Mouse (Mus musculus) CH12.LX (cell line): ENCODE results near the gene Olfr1218. TPM values are rescaled to one million over a fixed set of nuclear protein-coding genes. Genes with fewer than 3 reads are reported as not detected.

ENCODE experiments used
- DNase-seq: peaks from one replicate; pipeline ENCODE4 v3.0.0-alpha.2; 2013; ENCODE audit errors: extremely low read depth
- H3K27ac ChIP-seq: 2 replicates; pipeline ENCODE4 v1.5.1; 2012; ENCODE audit warnings: low read depth, mild to moderate bottlenecking, control low read depth, moderate library complexity; ENCODE audit not compliant: insufficient read depth
- H3K27me3 ChIP-seq: replicated peaks from 2 replicates; pipeline ENCODE3; 2012; ENCODE audit warnings: inconsistent platforms
- H3K36me3 ChIP-seq, 2 experiments: replicated peaks in 1 of 2; 2 replicates each; pipeline versions ENCODE3 to v1.6.1; 2012; ENCODE audit warnings: inconsistent platforms in 1 of 2, low read length in 1 of 2, mild to moderate bottlenecking in 1 of 2, mixed read lengths in 1 of 2, moderate library complexity in 1 of 2; ENCODE audit not compliant: control insufficient read depth in 1 of 2, insufficient read depth in 1 of 2
- H3K4me1 ChIP-seq, 2 experiments: 2 replicates each; pipeline ENCODE4 v1.6.1; 2012; ENCODE audit warnings: inconsistent platforms in 1 of 2, moderate library complexity in 1 of 2; ENCODE audit not compliant: insufficient read depth in 2 of 2, control insufficient read depth in 1 of 2
- H3K4me2 ChIP-seq: 2 replicates; pipeline ENCODE4 v1.6.1; 2012; ENCODE audit warnings: low read depth, mild to moderate bottlenecking, control low read depth; ENCODE audit not compliant: poor library complexity, insufficient read depth, severe bottlenecking
- H3K4me3 ChIP-seq, 3 experiments: fragments of 150-350 bp in 1 of 3; sonication (generic) in 1 of 3; replicated peaks in 1 of 3; 2 replicates each; pipeline versions ENCODE3 to v1.5.1; 2011 to 2012; ENCODE audit warnings: low read depth in 2 of 3, low read length in 2 of 3, mild to moderate bottlenecking in 2 of 3, moderate library complexity in 2 of 3, control low read depth in 1 of 3, improper control_type of control experiment in 1 of 3, inconsistent platforms in 1 of 3, mixed read lengths in 1 of 3; ENCODE audit not compliant: poor library complexity in 1 of 3
- H3K79me2 ChIP-seq: replicated peaks from 2 replicates; pipeline ENCODE4 v1.6.1; 2012; ENCODE audit warnings: mild to moderate bottlenecking, moderate library complexity; ENCODE audit not compliant: control insufficient read depth, poor library complexity, insufficient read depth, severe bottlenecking; ENCODE audit errors: extremely low read depth
- H3K9ac ChIP-seq: 2 replicates; pipeline ENCODE4 v1.6.1; 2012; ENCODE audit warnings: low read depth, mild to moderate bottlenecking, control low read depth, moderate library complexity; ENCODE audit not compliant: insufficient read depth
- H3K9me3 ChIP-seq: replicated peaks from 2 replicates; pipeline ENCODE3; 2012; ENCODE audit warnings: low read length, inconsistent platforms, mixed read lengths
- BHLHE40 ChIP-seq: IDR thresholded peaks from 2 replicates; pipeline ENCODE4 v1.6.1; 2011; ENCODE audit warnings: mild to moderate bottlenecking, low read depth, low read length, improper control_type of control experiment
- CHD2 ChIP-seq: IDR thresholded peaks from 2 replicates; pipeline ENCODE4 v1.6.1; 2011; ENCODE audit warnings: low read length, improper control_type of control experiment
- CTCF ChIP-seq, 2 experiments: IDR thresholded peaks in 1 of 2; conservative IDR thresholded peaks in 1 of 2; 2 replicates each; pipeline ENCODE4 v1.5.1; 2011 to 2012; ENCODE audit warnings: low read depth in 2 of 2, low read length in 2 of 2, improper control_type of control experiment in 1 of 2, inconsistent platforms in 1 of 2, mild to moderate bottlenecking in 1 of 2, moderate library complexity in 1 of 2
- ETS1 ChIP-seq: conservative IDR thresholded peaks from 2 replicates; pipeline ENCODE4 v1.6.1; 2012; ENCODE audit warnings: low read depth, mild to moderate bottlenecking, inconsistent platforms, low read length, improper control_type of control experiment, moderate library complexity
- IRF4 ChIP-seq: IDR thresholded peaks from 2 replicates; pipeline ENCODE4 v1.6.1; 2014; ENCODE audit warnings: low read depth, mild to moderate bottlenecking, inconsistent platforms, low read length, improper control_type of control experiment
- JUN ChIP-seq: IDR thresholded peaks from 2 replicates; pipeline ENCODE4 v1.6.1; 2011; ENCODE audit warnings: low read depth, mild to moderate bottlenecking, low read length, improper control_type of control experiment, moderate library complexity; ENCODE audit not compliant: insufficient read depth
- KAT2A ChIP-seq: IDR thresholded peaks from 2 replicates; pipeline ENCODE4 v1.6.1; 2012; ENCODE audit warnings: low read length, improper control_type of control experiment, inconsistent platforms; ENCODE audit not compliant: insufficient replicate concordance
- MXI1 ChIP-seq: IDR thresholded peaks from 2 replicates; pipeline ENCODE4 v1.6.1; 2011; ENCODE audit warnings: mild to moderate bottlenecking, low read depth, low read length, improper control_type of control experiment
- NELFE ChIP-seq: IDR thresholded peaks from 2 replicates; pipeline ENCODE4 v1.6.1; 2011; ENCODE audit warnings: low read depth, low read length, improper control_type of control experiment
- NRF1 ChIP-seq: IDR thresholded peaks from 2 replicates; pipeline ENCODE4 v1.6.1; 2014; ENCODE audit warnings: low read depth, mild to moderate bottlenecking, inconsistent platforms, low read length, improper control_type of control experiment, moderate library complexity
- PAX5 ChIP-seq: IDR thresholded peaks from 2 replicates; pipeline ENCODE4 v1.6.1; 2012; ENCODE audit warnings: low read length, inconsistent platforms, mixed read lengths
- POLR2A ChIP-seq: IDR thresholded peaks from 2 replicates; pipeline ENCODE4 v1.6.1; 2011; ENCODE audit warnings: low read depth, mild to moderate bottlenecking, improper control_type of control experiment, low read length
- POLR2AphosphoS2 ChIP-seq: IDR thresholded peaks from 2 replicates; pipeline ENCODE4 v1.6.1; 2011; ENCODE audit warnings: low read depth, low read length, improper control_type of control experiment
- RAD21 ChIP-seq: IDR thresholded peaks from 2 replicates; pipeline ENCODE4 v1.6.1; 2011; ENCODE audit warnings: low read depth, mild to moderate bottlenecking, low read length, improper control_type of control experiment, moderate library complexity
- SIN3A ChIP-seq: IDR thresholded peaks from 2 replicates; pipeline ENCODE4 v1.6.1; 2012; ENCODE audit warnings: low read length, improper control_type of control experiment, inconsistent platforms
- SMC3 ChIP-seq: IDR thresholded peaks from 2 replicates; pipeline ENCODE4 v1.6.1; 2011; ENCODE audit warnings: low read depth, low read length, improper control_type of control experiment
- TBP ChIP-seq: conservative IDR thresholded peaks from 2 replicates; pipeline ENCODE4 v1.6.1; 2011; ENCODE audit warnings: low read depth, low read length, improper control_type of control experiment
- TCF12 ChIP-seq: IDR thresholded peaks from 2 replicates; pipeline ENCODE4 v1.6.1; 2014; ENCODE audit warnings: low read depth, mild to moderate bottlenecking, inconsistent platforms, low read length, improper control_type of control experiment
- UBTF ChIP-seq: IDR thresholded peaks from 2 replicates; pipeline ENCODE4 v1.6.1; 2012; ENCODE audit warnings: low read depth, mild to moderate bottlenecking, inconsistent platforms, low read length, improper control_type of control experiment, moderate library complexity
- USF2 ChIP-seq: conservative IDR thresholded peaks from 2 replicates; pipeline ENCODE4 v1.6.1; 2011; ENCODE audit warnings: low read depth, low read length, improper control_type of control experiment
- ZC3H11A ChIP-seq: IDR thresholded peaks from 2 replicates; pipeline ENCODE4 v1.6.1; 2012; ENCODE audit warnings: low read depth, mild to moderate bottlenecking, inconsistent platforms, low read length, improper control_type of control experiment
- ZKSCAN1 ChIP-seq: IDR thresholded peaks from 2 replicates; pipeline ENCODE4 v1.6.1; 2012; ENCODE audit warnings: low read depth, inconsistent platforms, low read length, improper control_type of control experiment, borderline replicate concordance
- ZNF384 ChIP-seq: IDR thresholded peaks from 2 replicates; pipeline ENCODE4 v1.6.1; 2012; ENCODE audit warnings: low read depth, low read length, improper control_type of control experiment, inconsistent platforms
- dilution Hi-C: fragments of 300-500 bp; cut with MboI; formaldehyde crosslinking; loops from 2 replicates; pipeline ENCODE4 v1.14.3; 2020; ENCODE audit warnings: low sequenced_read_pairs; ENCODE audit not compliant: extremely low pct_unique_long_range_greater_than_20kb, extremely low pct_ligation_motif_present
- in situ Hi-C: fragments of 300-500 bp; cut with MboI; formaldehyde crosslinking; loops from 3 replicates; pipeline ENCODE4 v1.14.3; 2019; ENCODE audit warnings: low sequenced_read_pairs, low pct_ligation_motif_present, low pct_unique_long_range_greater_than_20kb, mixed read lengths
- polyA plus RNA-seq: library from polyadenylated mRNA; unstranded; fragments of >175 nt; gene quantifications from 2 replicates; pipeline ENCODE4 v1.2.1, GENCODE M21; 2012; ENCODE audit warnings: low read depth; ENCODE audit not compliant: insufficient read length
- total RNA-seq, 2 experiments: library from RNA; depleted of rRNA; stranded (reverse); fragments of 300-350 nt in 1 of 2; fragments of >200 nt in 1 of 2; gene quantifications; 2 replicates each; pipeline ENCODE4 v1.2.3; 2012 to 2014

The Olfr1218 gene
- total and polyA plus RNA-seq, 3 experiments = not detected

GRCm38 (mm10) chr2:89018240-89018639 lies 42.7 kb downstream of the Olfr1218 start, which contains the start of gene Olfr1216:
TSS of gene Olfr1216 (minus strand) at chr2:89018340.
- no peaks in the 10 kb centered on the region for H3K79me2 ChIP-seq
- no peak for TF ChIP-seq ETS1
- TF ChIP-seq USF2 = no peak
- TF ChIP-seq RAD21 = no peak
- TF ChIP-seq UBTF = no peak
- TF ChIP-seq MXI1 = no peak
- no peak for TF ChIP-seq JUN
- no peak for TF ChIP-seq IRF4
- TF ChIP-seq KAT2A = no peak
- no peak for TF ChIP-seq BHLHE40
- no peak for TF ChIP-seq POLR2AphosphoS2
- no peak for TF ChIP-seq ZC3H11A
- TF ChIP-seq NELFE = no peak
- no peak for TF ChIP-seq CHD2
- no peak for TF ChIP-seq TCF12
- TF ChIP-seq NRF1 = no peak
- TF ChIP-seq ZNF384 = no peak
- no peak for TF ChIP-seq SMC3
- TF ChIP-seq POLR2A = no peak
- in situ Hi-C loops = no loop called here
- H3K4me1 ChIP-seq = no peaks in the 10 kb centered on the region
- no peak within 1 kb of the TSS for H3K4me2 ChIP-seq
- dilution Hi-C loops = no loop called here
- no peak for DNase-seq
- no peak within 1 kb of the TSS for H3K9ac ChIP-seq
- no peaks in the 10 kb centered on the region for H3K36me3 ChIP-seq
- H3K27ac ChIP-seq = no peak within 1 kb of the TSS
- H3K9me3 ChIP-seq = peaks cover 10% of the 10 kb centered on the region
- no peaks in the 10 kb centered on the region for H3K27me3 ChIP-seq
- H3K4me3 ChIP-seq = no peak within 1 kb of the TSS

- Histone ChIP-seq H3K9me3 (peaks cover 10% of the 10 kb centered on the region), H3K27ac (no peak within 1 kb of the TSS), H3K36me3 (no peaks in the 10 kb centered on the region), H3K4me2 (no peak within 1 kb of the TSS), H3K27me3 (no peaks in the 10 kb centered on the region), H3K79me2 (no peaks in the 10 kb centered on the region), H3K4me1 (no peaks in the 10 kb centered on the region), H3K4me3 (no peak within 1 kb of the TSS), H3K9ac (no peak within 1 kb of the TSS)
- TF ChIP-seq NRF1 (no peak), SIN3A (no peak), PAX5 (no peak), CHD2 (no peak), ZKSCAN1 (no peak), CTCF (conservative IDR thresholded peaks at IDR 0.05 in 1 of 2, IDR thresholded peaks at IDR 0.05 in 1 of 2; ENCODE audit: low read depth in 2 of 2, low read length in 2 of 2) (no peak), TBP (no peak), TCF12 (no peak), POLR2A (no peak), ZC3H11A (no peak)
- DNase-seq = no peak
- in situ Hi-C loops (no loop called here), dilution Hi-C loops (no loop called here)
These were observed 54.1 kb downstream of the Olfr1218 start, which contains the start of gene Olfr1215 for GRCm38 (mm10) chr2:89006873-89007272. TSS of gene Olfr1215 (minus strand) at chr2:89006973.

Other genes starting within 250 kb of the Olfr1218 start
Only the 20 nearest of the 25 such genes appear.
- gene Olfr1204, start 211.9 kb downstream of the Olfr1218 start, total RNA-seq (2012; rRNA removed) = not detected in 2 replicates
- not detected in 2 replicates for gene Olfr1204, start 211.9 kb downstream of the Olfr1218 start, total RNA-seq (2014; rRNA removed)
- gene Olfr1204, start 211.9 kb downstream of the Olfr1218 start, polyA plus RNA-seq = not detected in 2 replicates
- not detected in 2 replicates for gene Olfr1206, start 198.0 kb downstream of the Olfr1218 start, total RNA-seq (2012; rRNA removed)
- not detected in 2 replicates for gene Olfr1206, start 198.0 kb downstream of the Olfr1218 start, total RNA-seq (2014; rRNA removed)
- not detected in 2 replicates for gene Olfr1206, start 198.0 kb downstream of the Olfr1218 start, polyA plus RNA-seq
- gene Olfr1208, start 158.9 kb downstream of the Olfr1218 start, total RNA-seq (2012; rRNA removed) = not detected in 2 replicates
- gene Olfr1208, start 158.9 kb downstream of the Olfr1218 start, total RNA-seq (2014; rRNA removed) = not detected in 2 replicates
- not detected in 2 replicates for gene Olfr1208, start 158.9 kb downstream of the Olfr1218 start, polyA plus RNA-seq
- gene Olfr1209, start 146.0 kb downstream of the Olfr1218 start, total RNA-seq (2012; rRNA removed) = not detected in 2 replicates
- not detected in 2 replicates for gene Olfr1209, start 146.0 kb downstream of the Olfr1218 start, total RNA-seq (2014; rRNA removed)
- gene Olfr1209, start 146.0 kb downstream of the Olfr1218 start, polyA plus RNA-seq = not detected in 2 replicates
- not detected in 2 replicates for gene Olfr1211, start 123.1 kb downstream of the Olfr1218 start, total RNA-seq (2012; rRNA removed)
- not detected in 2 replicates for gene Olfr1211, start 123.1 kb downstream of the Olfr1218 start, total RNA-seq (2014; rRNA removed)
- not detected in 2 replicates for gene Olfr1211, start 123.1 kb downstream of the Olfr1218 start, polyA plus RNA-seq
- gene Olfr1212, start 107.2 kb downstream of the Olfr1218 start, total RNA-seq (2012; rRNA removed) = not detected in 2 replicates
- not detected in 2 replicates for gene Olfr1212, start 107.2 kb downstream of the Olfr1218 start, total RNA-seq (2014; rRNA removed)
- not detected in 2 replicates for gene Olfr1212, start 107.2 kb downstream of the Olfr1218 start, polyA plus RNA-seq
- gene Gm13762, start 80.9 kb downstream of the Olfr1218 start, total RNA-seq (2012; rRNA removed) = not detected in 2 replicates
- not detected in 2 replicates for gene Gm13762, start 80.9 kb downstream of the Olfr1218 start, total RNA-seq (2014; rRNA removed)
- not detected in 2 replicates for gene Gm13762, start 80.9 kb downstream of the Olfr1218 start, polyA plus RNA-seq
- gene Olfr1214, start 68.5 kb downstream of the Olfr1218 start, total RNA-seq (2012; rRNA removed) = not detected in 2 replicates
- gene Olfr1214, start 68.5 kb downstream of the Olfr1218 start, total RNA-seq (2014; rRNA removed) = not detected in 2 replicates
- gene Olfr1214, start 68.5 kb downstream of the Olfr1218 start, polyA plus RNA-seq = not detected in 2 replicates
- gene Olfr1215, start 54.2 kb downstream of the Olfr1218 start, total RNA-seq (2012; rRNA removed) = not detected in 2 replicates
- gene Olfr1215, start 54.2 kb downstream of the Olfr1218 start, total RNA-seq (2014; rRNA removed) = not detected in 2 replicates
- not detected in 2 replicates for gene Olfr1215, start 54.2 kb downstream of the Olfr1218 start, polyA plus RNA-seq
- gene Olfr1216, start 42.8 kb downstream of the Olfr1218 start, total RNA-seq (2012; rRNA removed) = not detected in 2 replicates
- not detected in 2 replicates for gene Olfr1216, start 42.8 kb downstream of the Olfr1218 start, total RNA-seq (2014; rRNA removed)
- not detected in 2 replicates for gene Olfr1216, start 42.8 kb downstream of the Olfr1218 start, polyA plus RNA-seq
- gene Olfr1217, start 29.1 kb downstream of the Olfr1218 start, total RNA-seq (2012; rRNA removed) = not detected in 2 replicates
- gene Olfr1217, start 29.1 kb downstream of the Olfr1218 start, total RNA-seq (2014; rRNA removed) = not detected in 2 replicates
- not detected in 2 replicates for gene Olfr1217, start 29.1 kb downstream of the Olfr1218 start, polyA plus RNA-seq
- not detected in 2 replicates for gene Olfr1219, start 22.3 kb upstream of the Olfr1218 start, total RNA-seq (2012; rRNA removed)
- not detected in 2 replicates for gene Olfr1219, start 22.3 kb upstream of the Olfr1218 start, total RNA-seq (2014; rRNA removed)
- gene Olfr1219, start 22.3 kb upstream of the Olfr1218 start, polyA plus RNA-seq = not detected in 2 replicates
- gene Olfr1220, start 45.6 kb upstream of the Olfr1218 start, total RNA-seq (2012; rRNA removed) = not detected in 2 replicates
- gene Olfr1220, start 45.6 kb upstream of the Olfr1218 start, total RNA-seq (2014; rRNA removed) = not detected in 2 replicates
- gene Olfr1220, start 45.6 kb upstream of the Olfr1218 start, polyA plus RNA-seq = not detected in 2 replicates
- not detected in 2 replicates for gene Olfr1221, start 56.1 kb upstream of the Olfr1218 start, total RNA-seq (2012; rRNA removed)
- gene Olfr1221, start 56.1 kb upstream of the Olfr1218 start, total RNA-seq (2014; rRNA removed) = not detected in 2 replicates
- not detected in 2 replicates for gene Olfr1221, start 56.1 kb upstream of the Olfr1218 start, polyA plus RNA-seq
- not detected in 2 replicates for gene Olfr1222, start 71.9 kb upstream of the Olfr1218 start, total RNA-seq (2012; rRNA removed)
- gene Olfr1222, start 71.9 kb upstream of the Olfr1218 start, total RNA-seq (2014; rRNA removed) = not detected in 2 replicates
- gene Olfr1222, start 71.9 kb upstream of the Olfr1218 start, polyA plus RNA-seq = not detected in 2 replicates
- gene Olfr1223, start 90.4 kb upstream of the Olfr1218 start, total RNA-seq (2012; rRNA removed) = not detected in 2 replicates
- not detected in 2 replicates for gene Olfr1223, start 90.4 kb upstream of the Olfr1218 start, total RNA-seq (2014; rRNA removed)
- not detected in 2 replicates for gene Olfr1223, start 90.4 kb upstream of the Olfr1218 start, polyA plus RNA-seq
- not detected in 2 replicates for gene Olfr1224-ps1, start 102.9 kb upstream of the Olfr1218 start, total RNA-seq (2012; rRNA removed)
- not detected in 2 replicates for gene Olfr1224-ps1, start 102.9 kb upstream of the Olfr1218 start, total RNA-seq (2014; rRNA removed)
- gene Olfr1224-ps1, start 102.9 kb upstream of the Olfr1218 start, polyA plus RNA-seq = not detected in 2 replicates
- gene Olfr1225, start 113.5 kb upstream of the Olfr1218 start, total RNA-seq (2012; rRNA removed) = not detected in 2 replicates
- not detected in 2 replicates for gene Olfr1225, start 113.5 kb upstream of the Olfr1218 start, total RNA-seq (2014; rRNA removed)
- not detected in 2 replicates for gene Olfr1225, start 113.5 kb upstream of the Olfr1218 start, polyA plus RNA-seq
- not detected in 2 replicates for gene Olfr1226, start 138.9 kb upstream of the Olfr1218 start, total RNA-seq (2012; rRNA removed)
- not detected in 2 replicates for gene Olfr1226, start 138.9 kb upstream of the Olfr1218 start, total RNA-seq (2014; rRNA removed)
- not detected in 2 replicates for gene Olfr1226, start 138.9 kb upstream of the Olfr1218 start, polyA plus RNA-seq
- not detected in 2 replicates for gene Olfr1228, start 192.9 kb upstream of the Olfr1218 start, total RNA-seq (2012; rRNA removed)
- gene Olfr1228, start 192.9 kb upstream of the Olfr1218 start, total RNA-seq (2014; rRNA removed) = not detected in 2 replicates
- gene Olfr1228, start 192.9 kb upstream of the Olfr1218 start, polyA plus RNA-seq = not detected in 2 replicates